Mouse (Mus musculus): ENCODE results near the gene Pcsk1.

GRCm38 (mm10) chr13:75088597-75088996, 1.0 kb upstream of the Pcsk1 start:
- TF ChIP-seq CTCF (IDR thresholded peaks at IDR 0.05; ENCODE audit: control insufficient read depth, insufficient read depth, low read length), result no peak
- TF ChIP-seq POLR2A (IDR thresholded peaks at IDR 0.05; ENCODE audit: borderline replicate concordance, control insufficient read depth, low read depth, low read length), result no peak
